Comparison of ENCODE assay signal across 23 mouse cellular contexts in genomic region chr8:70183194-70183593, GRCm38 (mm10). TPM values are rescaled to one million over a fixed set of nuclear protein-coding genes. Genes with fewer than 3 reads are reported as not detected.
DNase-seq lines count a peak whose midpoint lies in the region; ATAC-seq and TF ChIP-seq lines count a peak whose summit lies in the region.
"Had no signal": no experiment of that assay in that cellular context is flagged by ENCODE, and none has a peak within 500 bp of the region (broad histone marks: within the 10 kb centered on the region; RNA-seq: fewer than 3 reads in every experiment).

No protein-coding gene starts in this region.

- H3K4me2 ChIP-seq in liver, embryonic 13.5 days: no peak overlapping the region
- no peak overlapping the region for H3K4me2 ChIP-seq in liver, embryonic 12.5 days
- H3K4me2 ChIP-seq: embryonic facial prominence, embryonic 13.5 days; forebrain, embryonic 12.5 days; forebrain, embryonic 15.5 days; heart, embryonic 11.5 days; hindbrain, embryonic 12.5 days; hindbrain, embryonic 15.5 days had no signal

- H3K4me1 ChIP-seq in liver, embryonic 13.5 days (replicated peaks): peaks cover 42% of the 10 kb centered on the region
- H3K4me1 ChIP-seq in liver, embryonic 12.5 days: peaks cover 40% of the 10 kb centered on the region
- H3K4me1 ChIP-seq: embryonic facial prominence, embryonic 13.5 days; forebrain, embryonic 12.5 days; forebrain, embryonic 15.5 days; hindbrain, embryonic 15.5 days had no signal

- no peaks in the 10 kb centered on the region for H3K9me3 ChIP-seq in liver, embryonic 13.5 days (replicated peaks)
- no peaks in the 10 kb centered on the region for H3K9me3 ChIP-seq in liver, embryonic 12.5 days (replicated peaks)
- H3K9me3 ChIP-seq: embryonic facial prominence, embryonic 10.5 days; embryonic facial prominence, embryonic 13.5 days; forebrain, embryonic 12.5 days; forebrain, embryonic 15.5 days; hindbrain, embryonic 12.5 days; hindbrain, embryonic 15.5 days had no signal

- H3K4me3 ChIP-seq in gastrocnemius, adult 2 months: no peak overlapping the region
- H3K4me3 ChIP-seq in liver, embryonic 13.5 days (replicated peaks): no peak overlapping the region
- H3K4me3 ChIP-seq in liver, embryonic 12.5 days: no peak overlapping the region
- H3K4me3 ChIP-seq: embryonic facial prominence, embryonic 10.5 days; embryonic facial prominence, embryonic 13.5 days; erythroblast, embryonic 14.5 days; forebrain, embryonic 12.5 days; forebrain, embryonic 15.5 days; hindbrain, embryonic 12.5 days; hindbrain, embryonic 15.5 days had no signal

- H3K36me3 ChIP-seq in liver, embryonic 13.5 days: peaks cover 52% of the 10 kb centered on the region
- H3K36me3 ChIP-seq in liver, embryonic 12.5 days: peaks cover 65% of the 10 kb centered on the region

- H3K27ac ChIP-seq in gastrocnemius, adult 2 months: peak overlapping the region; percentile 50
- 0 out of 2 replicates have a peak overlapping the region, but pooled peaks have one; percentile 39 for H3K27ac ChIP-seq in liver, embryonic 13.5 days
- no peak overlapping the region for H3K27ac ChIP-seq in liver, embryonic 12.5 days
- H3K27ac ChIP-seq: embryonic facial prominence, embryonic 10.5 days; embryonic facial prominence, embryonic 13.5 days; forebrain, embryonic 12.5 days; forebrain, embryonic 15.5 days; hindbrain, embryonic 12.5 days; hindbrain, embryonic 15.5 days had no signal

- intact Hi-C loops in gastrocnemius, adult 2 months (cut with DNase I): no loop called here
- intact Hi-C loops in gastrocnemius, postnatal 14 days (cut with DNase I; ENCODE audit: low total_unique reads): no loop called here

- no peak for TF ChIP-seq CTCF in gastrocnemius, adult 2 months (IDR thresholded peaks at IDR 0.05)

- peak overlapping the region; percentile 17; the same call in 1 of the 2 replicates for H3K9ac ChIP-seq in liver, embryonic 13.5 days
- no peak overlapping the region for H3K9ac ChIP-seq in liver, embryonic 12.5 days
- H3K9ac ChIP-seq: embryonic facial prominence, embryonic 13.5 days; forebrain, embryonic 12.5 days; forebrain, embryonic 15.5 days; hindbrain, embryonic 12.5 days; hindbrain, embryonic 15.5 days had no signal

- DNase-seq in adrenal gland, adult 2 months: peak; percentile 43
- DNase-seq in adrenal gland, postnatal 10 days: no peak
- peak; percentile 48 for DNase-seq in gastrocnemius, adult 2 months
- no peak for DNase-seq in gastrocnemius, postnatal 14 days
- DNase-seq in liver, embryonic 13.5 days: no peak
- DNase-seq: cerebellum, adult 11-12 months; cerebellum, adult 8-10 months; cerebellum, postnatal 10 days; cerebellum, postnatal 36 days; embryo, embryonic 11 days; gastrocnemius, postnatal 10 days; heart, adult 11 months had no signal

- H3K27me3 ChIP-seq in liver, embryonic 13.5 days: no peaks in the 10 kb centered on the region
- no peaks in the 10 kb centered on the region for H3K27me3 ChIP-seq in liver, embryonic 12.5 days (replicated peaks)
- H3K27me3 ChIP-seq: embryonic facial prominence, embryonic 13.5 days; forebrain, embryonic 12.5 days; forebrain, embryonic 15.5 days; hindbrain, embryonic 12.5 days; hindbrain, embryonic 15.5 days had no signal

- 69% methylated on average over 4 of the region's 4 CpGs for WGBS in liver, embryonic 13.5 days (ENCODE audit: insufficient replicate concordance)
- WGBS in liver, embryonic 12.5 days (ENCODE audit: insufficient replicate concordance): 80% methylated on average over 4 of the region's 4 CpGs

- no peak for ATAC-seq in liver, embryonic 13.5 days (ENCODE audit: low read depth)
- ATAC-seq in liver, embryonic 12.5 days: no peak
- ATAC-seq: activated CD4-positive, CD25-positive, alpha-beta regulatory T cell, adult 4 months; forebrain, embryonic 15.5 days had no signal

RNA-seq across cellular contexts. Expression of gene Tmem161a, which starts 11.0 kb away (rescaled TPM):
- 10 to 100 TPM; 66.5 to 74.0 TPM for total RNA-seq in adrenal gland, adult 2 months (2021)
- polyA plus RNA-seq in adrenal gland, adult 2 months (2012; rRNA removed): 277 and 300 TPM in 2 replicates
- total RNA-seq in adrenal gland, postnatal 10 days (2021): 10 to 100 TPM; 43.1 to 47.0 TPM
- total RNA-seq in gastrocnemius, adult 2 months (2021): 10 to 100 TPM; 81.1 to 86.2 TPM
- 10 to 100 TPM; 76.0 to 78.1 TPM for total RNA-seq in gastrocnemius, postnatal 14 days (2021)
- 27.8 and 31.4 TPM in 2 replicates for polyA plus RNA-seq in liver, embryonic 13.5 days (2015; fragmentation: Nextera tagmentation; extraction: Ambion mirVana)
- polyA plus RNA-seq in liver, embryonic 12.5 days (2016; fragmentation: Nextera tagmentation; extraction: Ambion mirVana): 37.7 and 39.4 TPM in 2 replicates

RNA-seq across cellular contexts. Expression of gene Slc25a42, which starts 28.9 kb away (rescaled TPM):
- 10 to 100 TPM; 40.9 to 49.3 TPM for total RNA-seq in adrenal gland, adult 2 months (2021)
- 72.6 and 85.8 TPM in 2 replicates for polyA plus RNA-seq in adrenal gland, adult 2 months (2012; rRNA removed)
- 100 to 1,000 TPM; 124 to 184 TPM for total RNA-seq in adrenal gland, postnatal 10 days (2021)
- total RNA-seq in gastrocnemius, adult 2 months (2021): 10 to 100 TPM; 27.5 to 33.3 TPM
- total RNA-seq in gastrocnemius, postnatal 14 days (2021): 10 to 100 TPM; 25.5 to 29.2 TPM
- 3.5 and 5.0 TPM in 2 replicates for polyA plus RNA-seq in liver, embryonic 13.5 days (2015; fragmentation: Nextera tagmentation; extraction: Ambion mirVana)
- polyA plus RNA-seq in liver, embryonic 12.5 days (2016; fragmentation: Nextera tagmentation; extraction: Ambion mirVana): 6.6 and 8.5 TPM in 2 replicates

RNA-seq across cellular contexts. Expression of gene Mef2b, which starts 43.7 kb away (rescaled TPM):
- under 1 TPM; 0.45 to 0.63 TPM for total RNA-seq in adrenal gland, adult 2 months (2021)
- polyA plus RNA-seq in adrenal gland, adult 2 months (2012; rRNA removed): 1.5 and 2.2 TPM in 2 replicates
- total RNA-seq in adrenal gland, postnatal 10 days (2021): under 1 TPM; 0.36 to 0.54 TPM
- total RNA-seq in gastrocnemius, adult 2 months (2021): under 1 TPM; 0.31 to 0.56 TPM
- under 1 TPM; 0.25 to 0.29 TPM for total RNA-seq in gastrocnemius, postnatal 14 days (2021)
- polyA plus RNA-seq in liver, embryonic 13.5 days (2015; fragmentation: Nextera tagmentation; extraction: Ambion mirVana): 0.08 and 0.17 TPM in 2 replicates
- 0.23 and 0.36 TPM in 2 replicates for polyA plus RNA-seq in liver, embryonic 12.5 days (2016; fragmentation: Nextera tagmentation; extraction: Ambion mirVana)
- total RNA-seq: hematopoietic stem cell, adult 5-6 weeks had no signal
- polyA plus RNA-seq: activated CD4-positive, CD25-positive, alpha-beta regulatory T cell, adult 4 months had no signal

RNA-seq across cellular contexts. Expression of gene Borcs8, which starts 43.9 kb away (rescaled TPM):
- total RNA-seq in adrenal gland, adult 2 months (2021): 10 to 100 TPM; 57.1 to 57.8 TPM
- 70.4 and 84.8 TPM in 2 replicates for polyA plus RNA-seq in adrenal gland, adult 2 months (2012; rRNA removed)
- 10 to 100 TPM; 45.0 to 48.5 TPM for total RNA-seq in adrenal gland, postnatal 10 days (2021)
- total RNA-seq in gastrocnemius, adult 2 months (2021): 10 to 100 TPM; 11.6 to 14.8 TPM
- total RNA-seq in gastrocnemius, postnatal 14 days (2021): 10 to 100 TPM; 14.4 to 18.4 TPM
- 25.0 and 25.8 TPM in 2 replicates for polyA plus RNA-seq in liver, embryonic 13.5 days (2015; fragmentation: Nextera tagmentation; extraction: Ambion mirVana)
- 25.1 and 28.8 TPM in 2 replicates for polyA plus RNA-seq in liver, embryonic 12.5 days (2016; fragmentation: Nextera tagmentation; extraction: Ambion mirVana)

RNA-seq across cellular contexts. Expression of gene Rfxank, which starts 44.2 kb away (rescaled TPM):
- 10 to 100 TPM; 15.4 to 18.0 TPM for total RNA-seq in adrenal gland, adult 2 months (2021)
- polyA plus RNA-seq in adrenal gland, adult 2 months (2012; rRNA removed): 13.6 and 16.6 TPM in 2 replicates
- 10 to 100 TPM; 18.0 to 23.9 TPM for total RNA-seq in adrenal gland, postnatal 10 days (2021)
- 10 to 100 TPM in 1 of 2 experiments, 1 to 10 TPM in 1; 7.5 to 10.7 TPM for total RNA-seq in gastrocnemius, adult 2 months (2021)
- total RNA-seq in gastrocnemius, postnatal 14 days (2021): 1 to 10 TPM; 8.1 to 8.8 TPM
- polyA plus RNA-seq in liver, embryonic 13.5 days (2015; fragmentation: Nextera tagmentation; extraction: Ambion mirVana): 6.6 and 7.1 TPM in 2 replicates
- 9.6 and 9.8 TPM in 2 replicates for polyA plus RNA-seq in liver, embryonic 12.5 days (2016; fragmentation: Nextera tagmentation; extraction: Ambion mirVana)

Comparison
In these comparisons a context has a peak if more than half of its experiments do, and no peak if none do; other contexts are left out.
1. DNase-seq: peak in adrenal gland, adult 2 months (single experiment) and gastrocnemius, adult 2 months (single experiment); none in adrenal gland, postnatal 10 days (single experiment), gastrocnemius, postnatal 14 days (single experiment) and liver, embryonic 13.5 days (single experiment).